Mouse (Mus musculus) erythroblast, adult 5-6 weeks (primary cell): ENCODE measurements at regions not wholly inside any gene's neighbourhood (a gene's known extent, or its start where the extent isn't known, plus 50 kb on each side); places are given as distances from the start of the nearest gene placed in this dataset.

Experiments used
- ATAC-seq: replicated peaks from 2 replicates; pipeline ENCODE4 v1.8.0; 2016; ENCODE audit warnings: moderate number of reproducible peaks, mild to moderate bottlenecking, moderate TSS enrichment, inconsistent platforms; ENCODE audit not compliant: poor library complexity, low FRiP score, severe bottlenecking

- ATAC-seq: peak; percentile 53; the same call in 1 of the 2 replicates
Measured at GRCm38 (mm10) chr10:117432415-117432814, 52.6 kb upstream of the Cpsf6 start.

DNA sequence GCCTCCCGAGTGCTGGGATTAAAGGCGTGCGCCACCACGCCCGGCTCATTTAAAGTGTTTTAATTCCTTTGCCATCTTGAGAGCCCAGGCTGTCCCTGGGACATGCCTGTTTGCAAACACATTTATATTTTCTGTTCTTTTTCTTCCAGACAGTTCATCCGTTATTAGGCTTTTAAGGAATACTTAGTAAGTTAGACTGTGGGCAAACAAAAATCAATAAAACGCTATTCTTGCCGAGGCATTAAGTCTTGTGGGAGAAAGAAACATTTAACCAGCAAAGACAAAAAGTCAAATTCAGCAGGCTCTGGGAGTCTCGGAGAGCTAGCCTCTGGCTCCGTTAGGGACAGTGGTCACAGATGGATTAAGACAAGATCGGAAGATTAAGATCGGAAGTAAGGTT, 52.0 kb upstream of the Cpsf6 start:
- ATAC-seq: no peak

DNA sequence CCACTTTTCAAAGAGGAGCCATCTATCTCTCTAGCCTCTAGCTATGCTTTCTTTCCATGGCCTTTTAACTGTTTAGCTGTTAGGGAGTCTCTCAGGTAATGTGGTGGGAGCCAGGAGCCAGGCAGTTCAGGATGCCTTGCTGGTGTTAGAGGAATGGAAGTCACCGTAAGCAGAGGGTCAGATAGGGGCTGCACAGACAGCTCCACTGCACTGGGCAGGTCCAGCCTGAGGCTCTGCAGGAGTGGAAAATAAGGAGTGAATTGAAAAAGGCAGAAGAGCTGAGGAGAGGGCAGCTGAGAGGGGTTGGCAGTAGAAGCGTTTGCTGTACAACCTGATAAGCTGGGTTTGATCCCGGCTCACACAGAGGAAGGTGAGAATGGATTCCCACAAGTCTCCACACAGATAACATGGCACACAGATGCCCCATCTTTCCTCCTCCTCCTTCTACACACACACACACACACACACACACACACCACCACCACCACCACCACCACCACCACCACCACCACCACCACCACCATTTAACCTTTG, 51.3 kb upstream of the Cpsf6 start:
- no peak for ATAC-seq

GRCm38 (mm10) chr10:117430224-117430884, 50.5 kb upstream of the Cpsf6 start:
- ATAC-seq: no peak

GRCm38 (mm10) chr10:117429459-117430183, 49.8 kb upstream of the Cpsf6 start:
- ATAC-seq: no peak
